Mouse (Mus musculus) ES-Bruce4 (cell line): Measurements from ENCODE around the gene Bcl9. TPM values are rescaled to one million over a fixed set of nuclear protein-coding genes. Genes with fewer than 3 reads are reported as not detected.

ENCODE experiments used
- H3K27ac ChIP-seq: 2 replicates; pipeline ENCODE4 v1.5.1; 2012; ENCODE audit warnings: low read length, inconsistent platforms; ENCODE audit not compliant: insufficient read depth
- H3K27me3 ChIP-seq: 2 replicates; pipeline ENCODE4 v1.6.1; 2012; ENCODE audit warnings: mild to moderate bottlenecking, low read length, inconsistent platforms; ENCODE audit not compliant: control insufficient read depth, poor library complexity, insufficient read depth, severe bottlenecking
- H3K36me3 ChIP-seq: 2 replicates; pipeline ENCODE4 v1.6.1; 2012; ENCODE audit warnings: inconsistent platforms, mild to moderate bottlenecking, low read length, moderate library complexity; ENCODE audit not compliant: control insufficient read depth, poor library complexity, insufficient read depth, severe bottlenecking
- H3K4me1 ChIP-seq: one replicate; pipeline ENCODE4 v1.8.1; 2011; ENCODE audit warnings: low read length; ENCODE audit not compliant: control insufficient read depth, insufficient read depth
- H3K4me3 ChIP-seq: 2 replicates; pipeline ENCODE4 v1.5.1; 2011; ENCODE audit warnings: low read depth, mild to moderate bottlenecking, low read length
- H3K9ac ChIP-seq: 2 replicates; pipeline ENCODE4 v1.6.1; 2012; ENCODE audit warnings: low read depth, mild to moderate bottlenecking, inconsistent platforms; ENCODE audit not compliant: poor library complexity, severe bottlenecking
- H3K9me3 ChIP-seq: replicated peaks from 2 replicates; pipeline ENCODE4 v1.6.1; 2012; ENCODE audit warnings: mild to moderate bottlenecking, low read length, inconsistent platforms; ENCODE audit not compliant: control insufficient read depth, poor library complexity, insufficient read depth, severe bottlenecking
- CTCF ChIP-seq: IDR thresholded peaks from one replicate; pipeline ENCODE4 v1.8.1; 2011; ENCODE audit warnings: low read depth, low read length
- EP300 ChIP-seq: IDR thresholded peaks from 2 replicates; pipeline ENCODE4 v1.6.1; 2011; ENCODE audit warnings: low read depth, low read length; ENCODE audit not compliant: insufficient read depth
- POLR2A ChIP-seq: IDR thresholded peaks from one replicate; pipeline ENCODE4 v1.8.1; 2011; ENCODE audit warnings: low read length; ENCODE audit not compliant: insufficient read depth
- polyA plus RNA-seq: library from polyadenylated mRNA; stranded (reverse); fragments of >200 nt; gene quantifications from 2 replicates; pipeline ENCODE4 v1.2.4, GENCODE M21; 2011; ENCODE audit warnings: low read depth; ENCODE audit not compliant: missing spikeins, insufficient read depth, insufficient read length

The Bcl9 gene
- polyA plus RNA-seq, 1 experiment, result 32.1 TPM

- no peak for TF ChIP-seq EP300
- TF ChIP-seq CTCF, result no peak
- TF ChIP-seq POLR2A, result no peak
- H3K9me3 ChIP-seq, result no peaks in the 10 kb centered on the region
- H3K4me3 ChIP-seq, result no peak overlapping the region
- H3K27ac ChIP-seq, result no peak overlapping the region
- no peaks in the 10 kb centered on the region for H3K27me3 ChIP-seq
- H3K9ac ChIP-seq, result no peak overlapping the region
- H3K4me1 ChIP-seq, result no peaks in the 10 kb centered on the region
- H3K36me3 ChIP-seq, result no peaks in the 10 kb centered on the region
Observed at GRCm38 (mm10) chr3:97156431-97156830, 141.3 kb downstream of the Bcl9 start.

Other genes starting within 250 kb of the Bcl9 start
- 62.3 and 67.2 TPM in 2 replicates for gene Acp6, start 139.1 kb downstream of the Bcl9 start, polyA plus RNA-seq
- gene Olfr1402, start 124.1 kb upstream of the Bcl9 start, polyA plus RNA-seq, result not detected in 2 replicates